Mouse (Mus musculus): ENCODE results near the gene N4bp2. TPM values are rescaled to one million over a fixed set of nuclear protein-coding genes. Genes with fewer than 3 reads are reported as not detected.

N4bp2 gene
- total RNA-seq, 2 experiments from 2014 or later, result 6.0 to 18.7 TPM

DNA sequence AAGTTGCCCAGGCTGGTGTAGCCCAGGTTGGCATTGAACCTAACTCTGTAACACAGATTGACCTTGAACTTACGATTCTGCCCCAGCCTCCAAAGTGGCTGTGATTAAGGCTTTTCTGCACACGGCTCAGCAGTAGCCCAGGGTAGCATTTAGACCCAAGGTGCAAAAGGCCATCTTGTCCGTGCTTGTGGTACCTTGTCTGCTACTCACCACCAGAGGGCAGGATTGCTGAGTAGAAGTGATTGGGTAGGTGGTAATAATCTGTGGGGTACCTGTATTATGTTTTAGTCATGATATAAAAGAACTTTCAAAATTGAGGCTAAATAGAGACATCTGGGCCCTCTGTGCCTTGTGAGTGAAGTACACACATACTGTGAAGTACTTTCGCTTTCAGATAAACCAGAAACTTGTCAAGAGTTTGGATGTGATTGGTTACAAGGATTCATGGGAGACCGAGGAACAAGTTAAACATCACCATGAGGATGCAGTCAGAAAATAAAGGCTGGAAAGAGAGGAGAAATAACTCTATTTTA lies 60.3 kb downstream of the N4bp2 start:
- peak; percentile 69; the same call in 1 of the 2 replicates for ATAC-seq (replicated peaks; ENCODE audit: low FRiP score, poor library complexity, severe bottlenecking)

DNA sequence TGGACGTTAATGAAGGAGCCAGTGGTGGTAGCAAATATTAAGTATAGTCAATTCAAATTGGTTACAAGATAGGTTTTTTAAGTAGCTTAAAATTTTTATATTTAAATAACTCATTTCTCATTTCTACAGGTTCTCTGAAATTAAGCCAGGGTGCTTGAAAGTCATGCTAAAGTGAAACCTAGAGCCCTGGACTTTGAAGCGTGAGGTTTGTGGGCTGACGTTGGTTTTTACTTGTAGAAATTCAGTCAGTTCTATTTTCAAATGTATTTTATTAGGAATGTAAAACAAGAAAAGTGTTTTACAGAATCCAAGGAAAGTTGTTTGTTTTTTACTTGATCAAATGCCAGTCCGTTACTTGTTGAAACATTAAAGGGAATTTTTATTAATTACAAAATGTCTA lies 63.2 kb downstream of the N4bp2 start:
- ATAC-seq (replicated peaks; ENCODE audit: low FRiP score, poor library complexity, severe bottlenecking), result no peak

DNA sequence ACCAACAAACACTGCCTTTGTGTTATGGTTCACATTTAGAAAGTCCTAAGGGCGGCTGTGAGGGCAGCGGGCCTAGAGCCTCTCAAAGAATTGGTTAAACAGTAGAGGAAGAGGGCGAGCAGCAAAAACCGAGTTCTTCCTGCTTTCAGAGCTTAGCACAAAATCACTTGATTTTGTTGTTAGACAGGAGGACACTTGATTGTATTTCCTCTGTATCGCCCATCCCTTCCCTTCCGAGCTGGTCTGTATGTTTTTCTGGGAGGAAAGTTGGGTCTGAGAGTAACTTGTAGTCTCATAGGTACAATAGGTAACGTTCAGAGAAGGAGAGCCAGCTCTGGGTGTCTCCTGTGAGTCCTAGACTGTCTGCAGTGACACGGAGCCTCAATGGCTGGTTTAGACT lies 63.8 kb downstream of the N4bp2 start:
- no peak for ATAC-seq (replicated peaks; ENCODE audit: low FRiP score, poor library complexity, severe bottlenecking)

DNA sequence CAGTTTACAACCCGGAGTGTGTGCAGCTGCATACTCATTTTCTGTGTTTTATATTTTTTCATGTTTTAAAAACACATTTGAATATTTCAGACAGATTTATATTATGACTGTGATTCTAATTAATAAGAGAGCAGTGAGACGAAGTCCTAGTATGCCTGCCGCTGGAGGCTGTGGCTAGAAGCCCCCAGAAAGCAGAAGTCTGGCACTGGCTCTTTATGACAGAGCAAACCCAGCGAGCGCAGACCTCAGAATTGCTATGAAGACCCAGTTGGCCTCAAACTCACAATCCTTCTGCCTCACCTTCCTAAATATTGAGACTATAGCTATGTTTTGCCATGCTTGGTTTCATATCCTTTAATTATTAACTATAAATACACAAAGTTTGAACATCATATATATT lies 64.9 kb downstream of the N4bp2 start:
- no peak for ATAC-seq (replicated peaks; ENCODE audit: low FRiP score, poor library complexity, severe bottlenecking)

DNA sequence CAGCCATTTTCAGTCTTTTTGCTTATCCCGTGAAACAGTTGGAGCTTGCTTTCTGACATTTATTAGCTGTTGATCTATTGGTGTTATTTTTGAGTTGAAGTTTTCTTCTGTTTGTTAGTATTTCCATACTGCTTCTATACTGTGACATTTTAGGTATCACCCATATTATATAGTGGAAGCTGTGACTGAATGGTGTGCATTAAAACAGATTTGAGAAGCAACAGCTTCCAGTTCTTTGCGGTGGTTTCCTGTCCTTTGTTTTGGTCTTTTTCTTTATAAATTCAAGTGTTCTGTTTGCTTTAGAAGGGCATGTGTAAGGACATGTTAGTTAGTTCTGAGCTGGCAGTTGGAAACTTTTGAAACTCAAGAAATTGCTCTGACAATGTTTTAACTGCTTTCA lies 65.7 kb downstream of the N4bp2 start:
- no peak for ATAC-seq (replicated peaks; ENCODE audit: low FRiP score, poor library complexity, severe bottlenecking)

DNA sequence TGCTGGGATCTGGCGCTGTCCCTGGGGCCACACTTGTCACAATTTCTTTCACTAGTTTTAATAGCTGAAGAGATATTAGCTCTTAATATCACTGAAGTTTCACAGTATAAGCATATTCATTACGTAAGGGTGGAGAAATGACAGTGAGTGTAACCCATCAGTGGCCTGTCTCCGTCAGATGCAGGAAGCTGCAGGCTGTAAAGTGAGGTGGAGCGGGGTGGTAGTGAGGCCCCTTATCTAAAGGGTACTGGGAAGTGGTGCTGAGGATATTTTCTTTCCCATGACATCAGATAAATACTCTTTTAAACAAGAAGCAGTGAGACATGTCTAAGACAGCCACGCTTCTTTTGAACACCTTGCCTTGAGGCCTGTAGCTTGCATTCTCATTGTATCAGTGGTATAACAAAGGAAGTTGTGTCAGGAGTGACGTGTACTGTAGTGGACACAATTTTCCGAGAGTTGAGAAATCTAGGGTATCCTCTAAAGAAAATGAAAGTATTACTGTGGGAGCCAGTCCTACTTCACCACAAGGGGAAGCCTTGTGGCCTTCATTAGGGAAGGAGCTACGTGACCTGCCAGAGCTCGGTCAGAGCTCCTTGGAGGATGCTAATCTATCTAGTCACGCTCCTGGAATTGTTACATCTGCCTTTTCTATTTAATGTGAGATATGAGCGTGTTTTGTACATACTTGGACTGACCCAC lies 68.7 kb downstream of the N4bp2 start:
- no peak for ATAC-seq (replicated peaks; ENCODE audit: low FRiP score, poor library complexity, severe bottlenecking)

DNA sequence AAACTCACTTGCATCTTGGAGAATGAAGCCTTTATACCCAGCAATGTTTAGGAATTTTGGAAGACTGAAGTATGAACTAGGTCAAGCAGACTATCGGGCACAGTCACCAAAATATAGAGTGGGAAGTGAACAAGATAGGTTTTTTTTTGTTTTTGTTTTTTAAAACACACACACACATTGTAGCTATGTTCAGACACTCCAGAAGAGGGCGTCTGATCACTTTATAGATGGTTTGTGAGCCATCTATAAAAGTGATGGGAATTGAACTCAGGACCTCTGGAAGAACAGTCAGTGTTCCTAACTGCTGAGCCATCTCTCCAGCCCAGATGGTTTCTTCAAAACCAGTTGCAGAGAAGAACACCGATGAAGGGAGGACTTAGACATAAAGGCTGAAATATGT lies 69.8 kb downstream of the N4bp2 start:
- ATAC-seq (replicated peaks; ENCODE audit: low FRiP score, poor library complexity, severe bottlenecking), result no peak

DNA sequence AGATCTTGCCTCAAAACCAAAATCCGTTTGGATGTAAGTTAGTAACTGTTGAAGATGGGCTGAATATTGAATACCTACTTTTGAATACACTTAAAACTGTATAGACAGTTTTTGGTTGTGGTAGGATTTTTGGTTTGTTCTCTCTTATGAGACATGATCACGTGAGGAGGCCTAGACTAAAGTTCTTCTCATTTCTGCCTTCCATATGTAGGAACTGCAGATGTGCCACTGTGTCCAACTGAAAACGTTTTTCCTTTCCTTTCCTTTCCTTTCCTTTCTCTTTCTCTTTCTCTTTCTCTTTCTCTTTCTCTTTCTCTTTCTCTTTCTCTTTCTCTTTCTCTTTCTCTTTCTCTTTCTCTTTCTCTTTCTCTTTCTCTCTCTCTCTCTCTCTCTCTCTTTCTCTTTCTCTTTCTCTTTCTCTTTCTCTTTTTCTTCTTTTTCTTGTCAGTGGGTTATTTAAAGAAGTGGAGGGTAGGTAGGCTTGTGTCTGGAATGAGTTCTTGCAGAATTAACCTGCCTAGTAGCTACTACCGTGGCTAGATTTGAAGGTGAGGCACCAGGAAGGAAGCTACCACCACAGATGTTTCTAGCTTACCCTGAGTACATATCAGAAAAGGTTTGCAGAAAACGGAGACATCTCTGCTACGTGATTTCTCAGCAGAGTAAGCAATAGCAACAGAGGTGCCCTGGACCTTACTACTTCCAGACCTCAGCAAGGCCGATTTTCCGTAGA lies 70.6 kb downstream of the N4bp2 start:
- no peak for ATAC-seq (replicated peaks; ENCODE audit: low FRiP score, poor library complexity, severe bottlenecking)

DNA sequence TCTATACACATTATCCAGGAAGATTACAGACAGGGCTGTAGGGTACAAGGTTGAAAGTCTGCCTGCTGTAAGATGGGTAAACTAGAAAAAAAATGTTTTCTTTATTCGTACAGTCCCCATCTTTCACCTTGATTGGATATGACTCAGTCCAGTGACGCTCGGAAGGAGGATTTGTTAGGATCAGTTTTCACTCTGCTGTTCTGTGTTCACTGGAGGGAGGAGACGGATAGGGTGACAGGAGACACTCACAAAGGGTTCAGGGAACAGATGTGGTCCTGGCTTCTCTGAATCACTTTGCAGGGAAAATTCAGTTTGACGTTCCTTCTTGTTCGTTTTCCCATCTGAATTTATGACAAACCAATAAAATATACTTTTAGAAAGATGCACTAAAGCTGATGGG lies 74.7 kb downstream of the N4bp2 start:
- ATAC-seq (replicated peaks; ENCODE audit: low FRiP score, poor library complexity, severe bottlenecking), result no peak

DNA sequence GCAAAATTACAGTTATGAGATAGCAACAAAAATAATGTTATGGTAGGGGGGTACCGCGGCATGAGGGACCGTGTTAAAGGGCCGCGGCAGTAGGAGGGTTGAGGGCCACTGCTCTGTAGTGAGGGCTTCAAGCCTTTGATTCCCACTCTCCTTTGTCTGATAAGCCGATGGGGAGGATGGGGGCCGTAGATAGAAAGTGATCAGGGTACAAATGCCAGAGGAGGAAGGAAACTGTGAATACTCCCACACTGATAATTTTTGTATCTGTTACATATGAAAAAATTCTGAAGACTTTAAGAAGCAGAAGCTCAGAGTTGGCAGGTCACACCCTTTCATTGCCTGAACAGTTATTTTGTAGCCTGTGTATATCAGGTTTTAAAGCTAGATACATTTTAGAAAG lies 79.6 kb downstream of the N4bp2 start:
- ATAC-seq (replicated peaks; ENCODE audit: low FRiP score, poor library complexity, severe bottlenecking), result no peak

DNA sequence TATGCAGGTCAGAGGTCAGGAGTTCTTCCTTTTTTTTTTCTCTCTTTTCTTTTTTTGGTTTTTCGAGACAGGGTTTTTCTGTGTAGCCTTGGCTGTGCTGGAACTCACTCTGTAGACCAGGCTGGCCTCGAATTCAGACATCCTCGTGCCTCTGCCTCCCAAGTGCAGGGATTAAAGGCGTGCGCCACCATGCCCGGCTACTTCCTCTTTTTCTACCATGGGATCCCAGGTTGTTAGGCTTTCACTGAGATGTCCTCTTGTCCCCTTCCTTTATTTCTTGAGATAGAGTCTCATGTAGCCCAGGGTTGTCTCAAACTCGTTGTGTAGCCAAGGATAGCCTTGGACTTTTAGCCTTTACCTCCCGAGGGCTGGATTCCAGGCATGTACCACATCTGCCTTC lies 83.2 kb downstream of the N4bp2 start:
- ATAC-seq (replicated peaks; ENCODE audit: low FRiP score, poor library complexity, severe bottlenecking), result no peak

DNA sequence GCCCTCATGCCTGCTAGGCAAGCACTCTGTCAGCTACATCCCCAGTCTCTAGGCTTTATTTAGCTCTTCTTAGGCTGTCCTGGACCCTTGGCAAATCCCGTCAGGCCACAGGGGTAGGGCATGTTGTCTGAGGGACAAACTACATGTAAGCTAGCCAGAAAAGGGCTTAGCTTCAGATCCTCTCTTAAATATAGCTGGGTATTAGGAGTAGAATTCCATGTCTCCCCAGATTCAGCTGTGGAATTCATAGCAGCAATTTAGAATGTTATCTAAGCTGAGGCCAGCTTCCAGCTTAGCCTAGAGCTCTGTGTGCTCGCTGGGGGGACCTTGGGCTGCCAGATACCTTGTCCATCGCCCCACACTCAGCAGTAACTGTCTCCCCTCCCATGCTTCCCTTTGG lies 83.6 kb downstream of the N4bp2 start:
- ATAC-seq (replicated peaks; ENCODE audit: low FRiP score, poor library complexity, severe bottlenecking), result no peak

DNA sequence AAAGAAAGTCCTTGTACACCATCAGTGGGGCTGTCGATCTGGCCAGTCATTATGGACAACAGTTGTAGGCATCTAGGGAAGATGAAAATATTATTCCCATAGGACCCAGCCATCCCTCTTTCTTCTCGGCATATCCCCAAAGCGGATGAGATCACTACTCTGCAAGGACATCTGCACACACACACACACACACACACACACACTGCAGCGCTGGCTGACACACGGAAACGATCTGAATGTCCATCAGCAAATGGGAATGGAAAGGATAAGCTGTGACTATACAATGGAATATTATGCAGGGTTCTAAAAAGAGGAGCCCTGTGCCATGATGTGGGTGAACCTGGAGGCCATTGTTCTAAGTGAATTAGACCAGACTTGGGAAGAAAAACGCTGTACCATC lies 84.3 kb downstream of the N4bp2 start:
- ATAC-seq (replicated peaks; ENCODE audit: low FRiP score, poor library complexity, severe bottlenecking), result no peak

DNA sequence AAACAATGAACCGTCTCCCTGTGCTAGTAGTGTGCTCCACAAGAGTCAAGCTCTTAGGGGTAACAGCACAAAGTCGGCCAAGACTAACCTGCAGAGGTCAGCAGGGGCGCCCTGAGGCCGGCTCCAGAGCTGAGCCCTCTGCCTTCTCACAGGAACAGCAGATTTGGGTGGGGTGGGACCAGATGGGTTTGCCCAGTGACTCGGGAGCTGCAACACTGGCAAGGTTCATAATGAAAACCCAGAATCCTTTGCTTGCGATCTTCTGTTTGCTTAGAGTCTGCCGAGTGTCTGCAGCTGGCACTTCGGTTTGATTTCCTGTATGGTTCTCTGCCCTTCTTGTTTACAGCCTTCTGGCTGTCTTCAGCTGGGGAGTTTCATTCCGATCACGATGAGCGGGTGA lies 87.4 kb downstream of the N4bp2 start:
- ATAC-seq (replicated peaks; ENCODE audit: low FRiP score, poor library complexity, severe bottlenecking), result no peak

DNA sequence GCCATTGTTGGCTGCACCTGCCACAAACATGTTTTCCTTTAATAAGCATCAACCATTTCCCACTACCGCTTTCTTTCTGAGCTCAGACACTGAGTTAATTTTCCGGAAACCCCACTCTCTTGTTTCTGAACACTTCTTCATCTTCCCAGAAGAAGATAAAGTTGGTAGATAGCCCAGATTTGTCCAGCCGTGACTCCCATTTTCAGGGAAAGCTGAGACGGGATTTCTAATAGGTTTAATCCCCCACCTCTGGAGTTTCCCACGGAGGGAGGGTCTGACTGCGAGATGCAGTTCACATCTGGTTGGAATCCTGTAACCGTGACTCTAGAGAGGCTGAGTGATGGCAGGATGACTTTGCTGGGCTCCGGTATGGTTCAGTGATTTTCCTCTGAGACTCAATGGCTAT lies 91.5 kb downstream of the N4bp2 start:
- no peak for ATAC-seq (replicated peaks; ENCODE audit: low FRiP score, poor library complexity, severe bottlenecking)

DNA sequence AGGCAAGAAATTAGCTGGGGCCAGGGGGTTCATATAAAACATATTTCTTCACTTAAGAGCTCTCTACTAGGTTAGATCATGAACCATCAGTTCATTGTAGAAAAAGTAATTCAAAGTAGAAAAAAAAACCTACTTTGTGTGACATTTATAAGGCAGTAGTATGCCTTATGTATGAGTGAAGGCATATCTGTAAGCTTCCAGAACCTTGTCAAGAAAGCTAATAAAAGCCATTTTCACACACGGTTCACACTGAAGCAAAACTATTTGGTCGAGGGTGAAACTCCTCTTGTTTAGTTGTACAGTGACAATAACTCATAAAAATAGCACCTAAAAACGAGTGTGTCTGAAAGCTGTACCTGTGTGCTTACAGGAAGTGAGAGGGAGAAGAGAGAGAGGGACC lies 92.2 kb downstream of the N4bp2 start:
- no peak for ATAC-seq (replicated peaks; ENCODE audit: low FRiP score, poor library complexity, severe bottlenecking)

DNA sequence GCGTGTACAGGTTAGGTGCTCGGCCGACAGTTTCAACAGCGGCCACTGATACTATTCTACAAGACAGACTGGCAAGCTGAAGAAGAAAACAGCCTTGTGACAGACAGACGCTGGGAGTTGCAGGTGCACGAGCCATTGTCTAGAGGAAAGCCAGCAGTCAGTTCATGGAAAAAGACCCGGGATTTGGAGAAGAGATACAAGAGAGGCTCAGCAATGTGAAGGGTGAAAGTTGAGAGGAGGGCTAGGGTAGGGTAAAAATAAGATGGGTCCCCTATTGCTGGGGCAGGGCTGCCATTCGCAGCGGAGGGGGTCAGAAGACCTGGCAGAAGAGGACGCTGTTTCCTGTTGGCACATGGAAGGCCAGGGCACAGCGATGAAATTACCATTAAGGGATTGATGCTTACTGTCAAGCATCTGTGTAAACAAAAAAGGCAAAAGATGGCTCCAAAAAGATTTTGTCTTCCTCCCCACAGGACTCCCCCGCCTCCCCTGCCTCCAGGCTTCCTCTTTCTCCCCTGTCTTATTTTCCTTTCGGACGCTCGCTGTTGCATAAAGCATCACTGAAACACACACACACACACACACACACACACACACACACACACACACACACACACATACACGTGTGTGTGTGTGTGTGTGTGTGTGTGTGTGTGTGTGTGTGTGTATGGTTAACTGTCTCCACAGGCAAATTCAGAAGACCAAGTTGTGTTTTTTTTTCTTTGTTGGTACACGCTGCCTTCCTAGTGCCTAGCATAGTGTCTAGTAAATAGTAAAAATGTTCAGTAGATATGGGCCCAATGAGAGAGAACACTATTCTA lies 93.5 kb downstream of the N4bp2 start:
- ATAC-seq (replicated peaks; ENCODE audit: low FRiP score, poor library complexity, severe bottlenecking), result no peak

DNA sequence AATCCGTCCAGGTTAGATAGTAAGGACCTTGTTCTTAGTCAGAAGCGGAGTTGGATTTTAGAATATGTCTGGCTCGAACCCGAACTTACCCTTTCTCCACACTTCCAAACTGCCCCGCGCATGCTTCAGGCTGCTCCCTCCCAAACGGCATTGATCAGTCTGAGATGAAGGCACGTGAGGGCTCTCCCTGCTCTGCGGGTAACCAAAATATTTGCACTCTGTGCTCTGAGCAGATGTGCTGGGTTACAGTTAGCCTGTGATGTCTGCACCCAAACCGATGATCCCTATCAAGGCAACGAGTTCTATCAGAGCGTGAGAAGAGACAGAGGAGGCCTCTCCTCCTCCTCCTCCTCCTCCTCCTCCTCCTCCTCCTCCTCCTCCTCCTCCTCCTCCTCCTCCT lies 94.6 kb downstream of the N4bp2 start:
- no peak for ATAC-seq (replicated peaks; ENCODE audit: low FRiP score, poor library complexity, severe bottlenecking)

DNA sequence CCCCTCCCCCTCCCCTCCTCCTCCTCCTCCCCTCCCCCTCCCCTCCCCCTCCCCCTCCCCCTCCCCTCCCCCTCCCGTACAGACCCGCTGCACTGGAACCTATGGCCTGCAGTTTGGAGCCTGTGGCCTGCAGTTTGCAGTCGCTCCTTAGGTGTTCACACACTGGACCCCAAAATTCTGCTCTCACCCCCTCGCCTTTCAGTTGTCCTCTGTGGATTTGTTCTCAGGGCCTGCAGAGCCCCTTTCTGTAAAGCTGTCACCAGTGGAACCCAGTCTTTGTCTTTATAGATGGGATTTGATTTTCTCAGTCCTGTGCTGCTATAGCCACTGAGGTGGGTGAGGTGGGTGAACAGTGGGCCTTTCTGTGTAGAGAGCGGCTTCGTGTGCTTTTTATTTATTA lies 95.0 kb downstream of the N4bp2 start:
- ATAC-seq (replicated peaks; ENCODE audit: low FRiP score, poor library complexity, severe bottlenecking), result no peak

DNA sequence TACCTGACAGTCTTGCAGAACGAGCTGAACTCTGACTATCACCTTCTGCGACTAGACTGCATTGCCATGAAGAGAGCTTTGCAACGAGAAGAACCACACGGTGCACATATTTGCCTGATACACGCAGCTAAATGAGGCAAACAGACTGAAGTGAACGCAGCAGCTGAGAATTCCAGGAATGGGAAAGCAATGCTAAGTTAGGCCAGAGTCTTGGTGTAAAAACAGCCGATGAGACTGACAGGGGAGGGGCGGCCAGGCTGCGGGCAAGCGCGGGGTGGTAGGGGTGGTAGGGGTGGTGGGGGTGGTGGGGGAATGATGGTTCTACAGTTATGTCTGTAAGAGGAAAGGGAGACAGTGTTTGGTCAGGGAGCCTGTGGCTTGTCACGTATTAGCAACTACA lies 95.6 kb downstream of the N4bp2 start:
- ATAC-seq (replicated peaks; ENCODE audit: low FRiP score, poor library complexity, severe bottlenecking), result no peak

DNA sequence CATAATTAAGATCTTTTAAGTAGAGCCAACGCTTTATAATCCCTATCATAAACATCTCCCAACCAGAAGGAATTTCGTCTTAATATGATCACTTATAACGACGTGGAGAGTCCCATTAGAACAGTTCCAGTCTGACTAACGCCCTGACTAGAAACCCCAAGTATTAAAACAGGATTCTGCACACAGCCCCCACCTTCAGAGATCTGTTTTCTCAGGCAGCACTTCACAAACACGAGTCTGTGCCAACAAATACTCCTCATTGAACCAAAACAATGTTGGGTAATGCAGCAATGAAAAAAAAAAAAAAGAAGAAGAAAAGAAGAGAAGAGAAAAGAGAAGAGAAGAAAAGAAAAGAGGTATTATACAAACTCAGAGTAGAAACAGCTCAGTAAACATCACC lies 96.1 kb downstream of the N4bp2 start:
- ATAC-seq (replicated peaks; ENCODE audit: low FRiP score, poor library complexity, severe bottlenecking), result no peak

Measured in erythroblast, adult 5-6 weeks (primary cell).